Mouse (Mus musculus) midbrain, embryonic 16.5 days (tissue): ENCODE measurements around the gene Grk6. TPM values are rescaled to one million over a fixed set of nuclear protein-coding genes. Genes with fewer than 3 reads are reported as not detected.

Experiments
- ATAC-seq: fragments of 200-750 bp; cut with Nextera tagmentation; 2 replicates; pipeline ENCODE4 v1.8.0; 2017; ENCODE audit warnings: moderate TSS enrichment
- H3K27ac ChIP-seq: fragments of 300-500 bp; sonication (generic); 2 replicates; pipeline ENCODE4 v1.5.1; 2014; ENCODE audit warnings: mild to moderate bottlenecking, low read length, mixed read lengths
- H3K27me3 ChIP-seq: fragments of 300-500 bp; sonication (generic); 2 replicates; pipeline ENCODE4 v1.6.1; 2014; ENCODE audit warnings: low read depth, low read length, mixed read lengths; ENCODE audit not compliant: control insufficient read depth, insufficient read depth
- H3K36me3 ChIP-seq: fragments of 300-500 bp; sonication (generic); 2 replicates; pipeline ENCODE4 v1.6.1; 2014; ENCODE audit warnings: mild to moderate bottlenecking, low read length, moderate library complexity, mixed read lengths; ENCODE audit not compliant: control insufficient read depth, insufficient read depth
- H3K4me1 ChIP-seq: fragments of 300-500 bp; sonication (generic); 2 replicates; pipeline ENCODE4 v1.6.1; 2014; ENCODE audit warnings: mild to moderate bottlenecking, low read length, mixed read lengths; ENCODE audit not compliant: control insufficient read depth, insufficient read depth
- H3K4me2 ChIP-seq: fragments of 300-500 bp; sonication (generic); 2 replicates; pipeline ENCODE4 v1.6.1; 2014; ENCODE audit warnings: mild to moderate bottlenecking, low read length, mixed read lengths
- H3K4me3 ChIP-seq: fragments of 300-500 bp; sonication (generic); 2 replicates; pipeline ENCODE4 v1.5.1; 2014; ENCODE audit warnings: low read depth, mild to moderate bottlenecking, low read length, moderate library complexity, mixed read lengths
- H3K9ac ChIP-seq: fragments of 300-500 bp; sonication (generic); 2 replicates; pipeline ENCODE4 v1.6.1; 2014; ENCODE audit warnings: low read depth, low read length, mixed read lengths
- H3K9me3 ChIP-seq: fragments of 300-500 bp; sonication (generic); replicated peaks from 2 replicates; pipeline ENCODE4 v1.6.1; 2014; ENCODE audit warnings: mild to moderate bottlenecking, low read length, mixed read lengths; ENCODE audit not compliant: control insufficient read depth, poor library complexity, severe bottlenecking
- WGBS: fragments of 180-500 bp; shearing (Covaris S2); extraction: QIAGEN DNeasy Blood & Tissue Kit; methylation state at CpG from one replicate; pipeline ENCODE4 v1.1.7; 2014; 5-methylcytosine and 5-hydroxymethylcytosine counted together
- polyA plus RNA-seq: library from polyadenylated mRNA; unstranded; fragments of >200 nt; fragmentation: Nextera tagmentation; extraction: Ambion mirVana; gene quantifications from 2 replicates; pipeline ENCODE4 v1.2.1, GENCODE M21; 2015

Grk6 gene
- polyA plus RNA-seq, 1 experiment from 2014 or later = 28.3 TPM

DNA sequence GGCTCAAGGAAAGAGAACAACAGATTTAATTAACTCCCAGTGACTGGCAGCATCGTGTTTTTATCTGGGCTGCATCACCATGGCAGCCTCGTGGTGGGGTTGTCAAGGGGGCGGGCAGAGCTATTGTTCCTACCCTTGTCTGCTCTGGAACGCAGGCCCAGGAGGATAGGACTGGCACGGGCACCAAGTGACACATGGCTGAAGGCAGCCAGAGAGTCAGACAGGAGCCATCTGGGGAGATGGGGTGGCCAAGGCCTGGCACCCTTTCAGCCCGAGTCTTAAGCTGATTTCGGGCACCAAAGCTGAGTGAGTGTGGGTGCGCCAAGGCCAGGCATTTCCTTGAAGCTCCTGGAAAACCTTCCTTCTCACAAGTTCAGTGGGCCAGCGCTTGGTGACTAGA is 25.5 kb downstream of the Grk6 start:
- peaks cover 86% of the 10 kb centered on the region for H3K4me1 ChIP-seq
- peak; percentile 9; the same call in 1 of the 2 replicates for ATAC-seq
- no peaks in the 10 kb centered on the region for H3K27me3 ChIP-seq
- 30% methylated on average over 9 of the region's 9 CpGs for WGBS
- peak overlapping the region; percentile 99 for H3K4me2 ChIP-seq
- H3K9me3 ChIP-seq = no peaks in the 10 kb centered on the region
- H3K9ac ChIP-seq = peak overlapping the region; percentile 79
- no peak overlapping the region for H3K4me3 ChIP-seq
- H3K27ac ChIP-seq = peak overlapping the region; percentile 86
- H3K36me3 ChIP-seq = peaks cover 6% of the 10 kb centered on the region

DNA sequence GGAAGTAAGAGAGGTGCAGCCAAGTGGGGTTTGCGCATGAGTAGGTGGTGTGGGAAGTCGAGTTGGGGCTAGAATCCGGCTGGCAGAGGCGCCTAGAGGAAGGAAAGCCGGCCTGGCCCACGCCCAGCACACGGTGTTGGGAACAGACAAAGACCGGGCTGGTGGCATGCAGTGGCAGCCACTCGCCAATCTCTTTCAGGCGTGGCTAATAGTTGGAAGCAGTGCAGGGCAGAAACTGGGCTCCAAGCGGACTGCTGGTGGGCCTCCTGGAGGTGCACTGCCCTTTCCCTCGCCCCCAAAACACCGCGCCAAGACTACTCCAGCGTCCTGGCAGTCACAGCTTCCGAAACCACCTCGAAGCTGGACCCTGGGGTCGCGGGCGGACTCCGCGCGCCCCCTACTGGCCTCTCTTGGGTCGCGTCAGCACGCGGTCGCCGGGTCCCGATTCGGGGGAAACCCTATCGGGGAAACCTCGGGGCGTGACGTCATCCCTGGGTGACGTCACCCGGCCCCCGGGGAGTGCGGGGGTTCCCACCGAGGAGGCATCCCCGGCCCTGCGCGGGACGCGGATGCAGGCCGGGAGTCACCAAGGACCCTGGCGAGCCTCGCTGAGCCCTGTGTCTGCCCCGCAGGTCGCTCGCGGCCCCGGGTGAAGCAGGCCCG is 26.4 kb downstream of the Grk6 start:
- peaks cover 77% of the 10 kb centered on the region for H3K4me1 ChIP-seq
- H3K4me3 ChIP-seq = peak overlapping the region; percentile 49
- peak; percentile 57 for ATAC-seq
- under 1% methylated on average over 54 of the region's 54 CpGs for WGBS
- H3K4me2 ChIP-seq = peak overlapping the region; percentile 99
- no peaks in the 10 kb centered on the region for H3K27me3 ChIP-seq
- H3K36me3 ChIP-seq = peaks cover 13% of the 10 kb centered on the region
- H3K9me3 ChIP-seq = no peaks in the 10 kb centered on the region
- peak overlapping the region; percentile 86 for H3K27ac ChIP-seq
- peak overlapping the region; percentile 79 for H3K9ac ChIP-seq

DNA sequence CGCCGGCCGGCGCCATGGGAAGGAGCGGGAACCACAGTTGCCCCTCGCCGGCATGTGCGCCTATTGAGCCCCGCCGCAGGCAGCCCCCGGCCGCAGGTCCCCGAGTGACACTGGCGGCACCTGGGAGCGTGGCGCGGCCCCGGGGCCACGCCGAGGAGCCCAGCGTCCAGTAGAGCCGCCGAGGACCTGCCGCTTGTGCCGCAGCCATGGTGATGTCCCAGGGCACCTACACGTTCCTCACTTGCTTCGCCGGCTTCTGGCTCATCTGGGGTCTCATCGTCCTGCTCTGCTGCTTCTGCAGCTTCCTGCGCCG is 26.9 kb downstream of the Grk6 start:
- H3K27me3 ChIP-seq = no peaks in the 10 kb centered on the region
- H3K27ac ChIP-seq = peak overlapping the region; percentile 86
- ATAC-seq = no peak; the same call in 1 of the 2 replicates
- H3K4me1 ChIP-seq = peaks cover 72% of the 10 kb centered on the region
- H3K4me3 ChIP-seq = peak overlapping the region; percentile 49
- WGBS = 0% methylated on average over 31 of the region's 31 CpGs
- H3K36me3 ChIP-seq = peaks cover 18% of the 10 kb centered on the region
- peak overlapping the region; percentile 99 for H3K4me2 ChIP-seq
- peak overlapping the region; percentile 79 for H3K9ac ChIP-seq
- no peaks in the 10 kb centered on the region for H3K9me3 ChIP-seq

DNA sequence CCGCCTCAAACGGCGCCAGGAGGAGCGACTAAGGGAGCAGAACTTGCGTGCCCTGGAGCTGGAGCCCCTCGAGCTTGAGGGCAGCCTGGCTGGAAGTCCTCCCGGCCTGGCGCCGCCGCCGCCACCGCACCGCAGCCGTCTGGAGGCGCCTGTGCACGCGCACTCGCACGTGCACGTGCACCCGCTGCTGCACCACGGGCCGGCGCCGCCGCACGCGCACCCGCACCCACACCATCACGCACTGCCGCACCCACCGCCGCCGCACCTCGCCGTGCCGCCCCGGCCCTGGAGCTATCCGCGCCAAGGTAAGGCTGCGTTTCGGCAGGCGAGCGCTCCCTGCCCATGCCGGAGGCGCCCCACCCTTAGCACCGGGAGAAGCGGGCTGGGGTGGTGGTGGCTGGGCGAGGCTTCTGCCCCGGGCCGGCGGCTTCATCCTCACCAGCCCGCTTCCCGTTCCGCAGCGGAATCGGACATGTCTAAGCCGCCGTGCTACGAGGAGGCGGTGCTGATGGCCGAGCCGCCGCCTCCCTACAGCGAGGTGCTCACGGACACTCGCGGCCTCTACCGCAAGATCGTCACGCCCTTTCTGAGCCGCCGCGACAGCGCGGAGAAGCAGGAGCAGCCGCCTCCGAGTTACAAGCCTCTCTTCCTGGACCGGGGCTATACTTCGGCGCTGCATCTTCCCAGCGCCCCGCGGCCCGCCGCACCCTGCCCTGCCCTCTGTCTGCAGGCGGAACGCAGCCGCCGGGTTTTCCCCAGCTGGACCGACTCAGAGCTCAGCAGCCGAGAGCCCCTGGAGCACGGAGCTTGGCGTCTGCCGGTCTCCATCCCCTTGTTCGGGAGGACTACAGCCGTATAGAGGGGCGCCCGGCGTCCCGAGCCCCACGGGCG is 27.5 kb downstream of the Grk6 start:
- H3K36me3 ChIP-seq = peaks cover 24% of the 10 kb centered on the region
- WGBS = under 1% methylated on average over 77 of the region's 103 CpGs
- peak; percentile 50 for ATAC-seq
- H3K9me3 ChIP-seq = no peaks in the 10 kb centered on the region
- peak overlapping the region; percentile 99 for H3K4me2 ChIP-seq
- H3K9ac ChIP-seq = peak overlapping the region; percentile 79
- H3K27ac ChIP-seq = peak overlapping the region; percentile 86
- H3K4me3 ChIP-seq = peak overlapping the region; percentile 49
- H3K4me1 ChIP-seq = peaks cover 66% of the 10 kb centered on the region
- no peaks in the 10 kb centered on the region for H3K27me3 ChIP-seq

DNA sequence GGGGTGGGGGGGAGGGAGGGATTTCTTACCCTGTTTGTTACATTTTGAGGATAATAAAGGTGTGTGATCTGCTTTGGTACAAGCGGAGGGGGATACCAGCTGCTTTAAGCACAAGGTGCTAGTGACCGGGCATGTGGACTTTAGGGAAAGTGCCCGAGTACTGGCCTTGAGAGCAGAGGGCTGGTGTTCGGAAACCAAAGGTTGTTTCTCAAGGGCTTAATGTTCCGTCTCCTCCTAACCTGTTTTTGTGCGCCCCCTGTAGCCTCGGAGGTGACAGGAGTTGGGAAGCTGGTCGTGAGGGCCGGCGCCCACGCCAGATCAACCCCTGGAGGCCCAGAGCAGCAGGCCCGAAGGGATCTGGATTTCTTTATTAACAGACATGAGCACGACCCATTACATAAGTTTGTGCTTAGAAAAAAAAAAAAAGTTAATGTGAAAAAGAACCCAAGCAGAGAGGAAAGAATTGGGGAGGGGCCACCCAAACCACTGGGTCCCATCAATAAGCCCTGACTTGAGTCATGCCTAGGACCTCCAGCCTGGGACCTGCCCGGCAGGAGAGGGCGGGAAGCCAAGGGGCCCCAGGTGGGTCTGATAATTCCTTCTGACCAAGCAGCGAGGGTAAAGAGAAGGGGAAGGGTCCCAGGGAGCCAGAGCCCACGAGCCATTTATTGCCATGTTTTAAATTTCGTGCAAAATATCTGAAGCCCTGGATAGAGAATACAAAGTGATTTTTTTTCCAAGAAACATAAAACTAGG is 28.4 kb downstream of the Grk6 start:
- peak overlapping the region; percentile 79 for H3K9ac ChIP-seq
- H3K4me1 ChIP-seq = peaks cover 63% of the 10 kb centered on the region
- H3K27me3 ChIP-seq = no peaks in the 10 kb centered on the region
- H3K4me2 ChIP-seq = peak overlapping the region; percentile 99
- H3K9me3 ChIP-seq = no peaks in the 10 kb centered on the region
- WGBS = 15% methylated on average over 18 of the region's 18 CpGs
- no peak for ATAC-seq
- peak overlapping the region; percentile 86 for H3K27ac ChIP-seq
- H3K36me3 ChIP-seq = peaks cover 28% of the 10 kb centered on the region
- peak overlapping the region; percentile 49 for H3K4me3 ChIP-seq

DNA sequence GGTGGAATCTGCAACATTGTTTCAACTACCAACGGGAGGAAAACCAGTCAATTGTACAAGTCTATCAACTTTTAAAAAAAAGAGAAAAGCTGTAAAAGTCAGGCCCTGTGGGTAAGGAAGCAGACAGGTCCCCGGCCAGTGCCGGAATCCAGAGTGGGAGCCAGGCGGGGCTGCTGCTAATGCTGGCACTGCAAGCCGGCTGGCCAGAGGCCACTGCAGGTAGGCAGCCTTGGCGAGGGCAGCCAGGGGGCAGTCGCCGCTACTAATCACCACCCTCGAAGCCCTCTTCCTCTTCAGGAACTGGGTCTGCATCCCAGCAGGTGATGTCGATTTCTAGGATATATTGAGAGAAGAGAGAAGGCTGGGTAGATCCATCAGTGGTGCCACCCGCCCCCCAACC is 29.1 kb downstream of the Grk6 start:
- Histone ChIP-seq H3K36me3 (peaks cover 28% of the 10 kb centered on the region), H3K27me3 (no peaks in the 10 kb centered on the region), H3K9ac (no peak overlapping the region), H3K4me3 (no peak overlapping the region), H3K4me2 (no peak overlapping the region), H3K4me1 (peaks cover 59% of the 10 kb centered on the region), H3K9me3 (no peaks in the 10 kb centered on the region), H3K27ac (peak overlapping the region; percentile 74)
- WGBS = 47% methylated on average over 11 of the region's 11 CpGs
- ATAC-seq = no peak

DNA sequence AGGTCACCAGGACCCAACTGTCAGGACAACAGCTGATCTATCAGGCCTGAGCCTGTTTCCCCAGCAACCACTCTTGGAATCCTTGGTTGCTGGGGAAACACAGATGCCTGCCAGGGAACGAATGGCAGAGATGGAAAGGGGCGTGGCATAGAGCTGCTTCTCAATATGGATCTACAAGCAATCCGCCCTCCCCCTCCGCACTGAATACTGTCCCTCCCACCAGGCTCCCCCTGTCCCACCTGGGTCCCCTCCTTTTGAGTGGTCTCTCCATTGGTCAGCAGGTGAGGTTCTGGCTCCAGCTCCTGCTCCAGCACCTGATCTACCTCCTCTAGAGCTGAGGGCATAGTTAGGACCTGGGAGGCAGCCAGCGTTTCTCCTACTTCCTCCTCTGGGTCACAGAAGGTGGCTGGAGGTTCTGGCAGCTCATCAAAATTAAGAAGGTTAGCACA is 29.8 kb downstream of the Grk6 start:
- H3K9ac ChIP-seq = peak overlapping the region; percentile 15; the same call in 1 of the 2 replicates
- WGBS = 4% methylated on average over 5 of the region's 5 CpGs
- H3K4me1 ChIP-seq = peaks cover 53% of the 10 kb centered on the region
- no peaks in the 10 kb centered on the region for H3K9me3 ChIP-seq
- ATAC-seq = no peak
- H3K4me3 ChIP-seq = no peak overlapping the region
- H3K4me2 ChIP-seq = 0 out of 2 replicates have a peak overlapping the region, but pooled peaks have one; percentile 1
- H3K36me3 ChIP-seq = peaks cover 31% of the 10 kb centered on the region
- no peaks in the 10 kb centered on the region for H3K27me3 ChIP-seq
- H3K27ac ChIP-seq = peak overlapping the region; percentile 74

DNA sequence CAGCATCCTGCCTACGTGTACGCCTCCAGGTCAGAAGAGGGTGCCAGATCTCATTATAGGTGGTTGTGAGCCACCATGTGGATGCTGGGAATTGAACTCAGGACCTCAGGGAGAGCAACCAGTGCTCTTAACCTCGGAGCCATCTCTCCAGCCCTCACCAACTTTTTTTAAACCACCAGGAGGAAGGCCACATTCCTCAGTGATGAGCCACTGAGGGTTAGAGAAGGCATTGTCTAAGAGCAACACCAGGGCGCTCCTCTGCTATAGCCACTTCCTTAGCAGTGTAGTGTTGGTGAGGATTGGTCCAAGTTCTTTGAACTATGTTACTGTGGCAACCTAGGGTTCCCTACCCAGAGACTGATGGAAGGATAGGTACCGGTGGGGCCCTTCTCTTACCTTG is 30.9 kb downstream of the Grk6 start:
- 85% methylated on average over 5 of the region's 5 CpGs for WGBS
- Histone ChIP-seq H3K4me3 (no peak overlapping the region), H3K4me1 (peaks cover 43% of the 10 kb centered on the region), H3K9ac (no peak overlapping the region), H3K27ac (no peak overlapping the region; the same call in 1 of the 2 replicates), H3K4me2 (no peak overlapping the region), H3K27me3 (no peaks in the 10 kb centered on the region), H3K9me3 (no peaks in the 10 kb centered on the region), H3K36me3 (peaks cover 41% of the 10 kb centered on the region)
- no peak for ATAC-seq
